Mouse (Mus musculus) CH12F3 (cell line): ENCODE measurements around the gene Pou3f1.

ENCODE experiments used
- in situ Hi-C: fragments of 300-500 bp; cut with MboI; formaldehyde crosslinking; loops from 2 replicates; pipeline ENCODE4 v1.14.3; 2020; ENCODE audit warnings: low sequenced_read_pairs

Pou3f1 gene

DNA sequence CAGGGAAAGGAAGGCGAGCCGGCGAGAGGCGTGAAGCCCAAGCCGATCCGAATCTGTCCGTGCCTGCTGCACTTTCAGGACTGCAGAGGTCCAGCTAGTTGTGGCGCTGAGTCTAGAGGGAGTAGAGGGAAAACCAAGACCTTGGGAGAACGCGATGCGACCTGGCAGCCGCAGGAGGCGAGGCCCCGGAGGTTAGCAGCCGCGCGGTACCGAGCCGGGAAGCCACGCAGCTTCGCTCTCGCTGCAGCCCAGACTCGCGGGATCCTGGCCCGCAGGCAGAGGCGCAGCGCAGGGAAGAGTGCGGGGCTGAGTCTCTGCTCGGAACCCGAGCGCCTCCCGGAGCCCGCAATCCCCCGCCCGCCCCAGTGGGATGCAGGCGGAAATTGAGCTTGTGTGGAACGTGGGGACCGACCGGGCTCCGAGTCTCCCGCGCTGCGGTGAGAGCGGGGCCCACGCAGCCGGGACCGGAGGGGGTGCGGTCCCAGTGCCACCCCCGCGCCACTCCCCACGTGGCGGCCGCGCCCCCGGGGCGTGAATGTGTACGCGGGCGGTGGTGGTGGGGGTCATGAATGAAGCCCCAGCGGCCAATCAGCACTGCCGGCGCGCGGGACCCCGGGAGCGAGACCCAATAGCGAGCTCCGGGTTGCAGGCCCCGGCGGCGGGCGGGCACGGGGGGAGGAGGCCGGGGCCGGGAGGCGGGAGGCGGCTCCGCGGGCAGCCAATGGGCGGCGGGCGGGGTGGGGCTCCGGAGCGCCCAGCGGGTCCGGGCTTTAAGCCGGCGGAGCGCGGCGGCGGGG lies 445 bp downstream of the Pou3f1 start:
- in situ Hi-C loops = no loop called here

DNA sequence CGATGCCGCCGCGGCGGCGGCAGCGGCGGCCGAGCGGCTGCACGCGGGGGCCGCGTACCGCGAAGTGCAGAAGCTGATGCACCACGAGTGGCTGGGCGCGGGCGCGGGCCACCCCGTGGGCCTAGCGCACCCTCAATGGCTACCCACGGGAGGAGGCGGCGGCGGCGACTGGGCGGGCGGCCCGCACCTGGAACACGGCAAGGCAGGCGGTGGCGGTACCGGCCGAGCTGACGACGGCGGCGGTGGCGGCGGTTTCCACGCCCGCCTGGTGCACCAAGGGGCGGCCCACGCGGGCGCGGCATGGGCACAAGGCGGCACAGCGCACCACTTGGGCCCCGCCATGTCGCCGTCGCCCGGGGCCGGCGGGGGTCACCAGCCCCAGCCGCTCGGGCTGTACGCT lies 1.2 kb downstream of the Pou3f1 start:
- in situ Hi-C loops = no loop called here

DNA sequence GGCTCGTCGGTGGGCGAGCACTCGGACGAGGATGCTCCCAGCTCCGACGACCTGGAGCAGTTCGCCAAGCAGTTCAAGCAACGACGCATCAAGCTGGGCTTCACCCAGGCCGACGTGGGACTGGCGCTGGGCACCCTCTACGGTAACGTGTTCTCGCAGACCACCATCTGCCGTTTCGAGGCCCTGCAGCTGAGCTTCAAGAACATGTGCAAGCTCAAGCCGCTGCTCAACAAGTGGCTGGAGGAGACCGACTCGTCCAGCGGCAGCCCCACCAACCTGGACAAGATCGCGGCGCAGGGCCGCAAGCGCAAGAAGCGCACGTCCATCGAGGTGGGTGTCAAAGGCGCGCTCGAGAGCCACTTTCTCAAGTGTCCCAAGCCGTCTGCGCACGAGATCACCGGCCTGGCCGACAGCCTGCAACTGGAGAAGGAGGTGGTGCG lies 1.8 kb downstream of the Pou3f1 start:
- in situ Hi-C loops = no loop called here

DNA sequence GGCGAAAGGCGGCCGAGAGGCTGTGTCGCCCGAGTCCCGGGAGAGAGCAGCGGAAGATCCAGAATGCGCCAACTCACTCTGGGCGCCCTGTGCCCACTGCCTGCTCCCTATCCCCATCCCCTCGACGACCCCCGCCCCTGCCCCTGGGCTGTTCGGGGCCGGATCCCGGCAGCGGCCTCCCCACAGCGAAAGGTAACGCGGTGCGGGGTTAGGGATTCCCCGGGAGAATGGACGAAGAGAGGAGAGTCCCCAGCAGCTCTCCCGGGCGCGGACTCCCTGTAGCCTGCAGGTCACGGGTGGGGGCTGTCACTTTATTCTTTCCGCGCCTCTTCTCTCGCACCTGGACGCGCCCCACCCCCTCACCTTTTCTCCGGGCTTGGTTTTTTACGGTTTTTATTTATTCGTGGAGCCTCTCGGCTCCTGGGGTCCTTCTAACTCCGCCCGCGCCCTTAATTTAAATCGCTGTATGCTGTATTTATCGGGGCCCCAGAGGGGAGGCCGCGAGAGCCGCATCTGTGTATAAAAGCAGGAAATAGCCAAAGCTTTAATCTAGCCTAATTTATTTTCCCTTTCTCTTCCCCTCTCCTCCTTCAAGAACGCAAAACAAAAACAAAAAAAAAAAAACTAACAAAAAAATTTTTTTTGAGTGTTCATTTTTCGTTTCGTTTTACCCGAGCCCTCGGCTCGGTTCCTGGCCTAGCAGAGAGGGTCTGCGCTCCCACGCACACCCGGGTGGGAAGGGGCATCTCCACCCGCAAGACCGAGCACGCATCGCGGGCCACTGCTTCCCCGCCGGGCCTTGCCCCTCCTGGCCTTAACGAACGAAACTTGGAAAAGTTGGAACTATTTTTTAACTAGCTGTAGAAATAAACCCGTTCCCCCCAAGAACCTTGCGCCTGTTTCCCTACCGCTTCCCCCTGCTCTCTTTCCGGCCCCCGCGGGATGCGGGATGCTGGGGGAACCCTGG lies 2.9 kb downstream of the Pou3f1 start:
- in situ Hi-C loops = no loop called here

DNA sequence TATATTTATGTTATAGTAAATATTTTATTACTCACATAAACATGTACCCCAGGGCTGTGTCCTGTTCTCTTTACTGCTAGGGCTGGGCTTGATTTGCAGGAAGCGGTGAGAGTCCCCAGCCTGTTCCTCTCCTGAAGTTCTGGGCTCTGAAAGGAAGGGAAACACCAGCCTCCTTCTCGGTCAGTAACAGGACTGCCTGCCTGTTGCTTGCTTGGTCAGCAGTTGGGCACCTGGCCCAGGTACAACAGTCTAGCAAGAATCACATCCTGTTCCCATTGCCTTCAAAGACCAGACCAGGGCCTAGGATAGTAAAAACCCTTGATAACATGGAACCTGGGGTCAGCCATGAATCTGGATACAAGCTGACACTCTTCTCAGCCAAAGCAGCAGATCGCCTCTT lies 4.0 kb downstream of the Pou3f1 start:
- in situ Hi-C loops = no loop called here

DNA sequence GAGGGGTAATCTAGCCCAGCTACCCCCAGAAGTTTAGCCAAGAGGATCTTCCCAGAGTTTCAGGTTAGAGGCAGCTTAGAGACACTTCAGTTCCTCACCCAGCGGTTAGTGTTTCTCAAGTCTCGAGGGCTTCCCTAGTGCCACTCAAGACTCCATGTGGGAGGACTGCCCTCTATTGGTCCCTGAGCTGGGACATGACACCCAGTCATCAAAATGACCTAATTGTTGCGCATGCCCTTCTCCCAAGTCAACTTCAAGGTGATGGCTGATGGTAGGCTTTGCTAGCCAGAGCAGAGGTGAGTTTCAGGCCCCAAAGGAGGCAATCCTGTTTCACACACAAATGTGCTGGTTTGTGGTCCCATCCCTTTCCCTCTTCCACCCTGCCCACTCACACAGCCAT lies 6.4 kb downstream of the Pou3f1 start:
- in situ Hi-C loops = no loop called here

DNA sequence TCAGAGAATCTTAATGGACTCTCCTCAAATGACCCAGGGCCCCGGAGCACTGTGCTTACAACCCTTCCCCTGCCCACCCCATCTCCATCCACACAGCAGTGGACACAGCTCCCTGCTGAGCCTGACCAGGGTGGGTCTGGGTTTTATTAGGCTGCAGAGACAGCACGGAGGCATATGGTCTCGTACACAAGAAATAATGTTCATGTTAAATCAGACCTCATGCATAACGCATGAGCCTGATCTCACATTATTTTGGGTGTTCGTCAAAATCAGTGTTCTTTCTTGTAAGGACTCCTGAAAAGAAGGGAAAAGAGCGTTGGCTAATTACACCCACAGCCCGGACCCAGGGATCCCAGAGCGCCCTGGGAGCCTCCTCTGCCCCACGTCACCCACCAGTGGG lies 7.6 kb downstream of the Pou3f1 start:
- in situ Hi-C loops = no loop called here

DNA sequence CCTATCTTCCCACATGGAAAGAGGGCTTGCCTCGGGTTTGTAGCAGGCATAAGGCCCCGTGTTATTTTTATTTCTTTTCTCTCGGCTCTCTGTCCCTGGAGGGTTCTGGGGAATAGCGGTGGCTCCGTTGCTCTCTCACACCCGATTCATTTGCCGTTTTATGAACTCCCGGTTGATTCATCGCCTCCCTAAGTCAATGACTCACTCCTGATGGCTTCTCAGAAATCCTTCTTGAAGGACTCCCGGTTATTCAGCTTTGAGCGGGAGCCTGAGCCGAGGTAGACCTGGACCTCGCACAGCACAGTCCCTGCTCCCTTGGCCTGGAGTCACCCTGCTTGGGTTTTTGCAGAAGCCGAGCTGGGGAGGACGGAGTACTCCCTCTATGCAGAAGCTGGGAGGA lies 8.0 kb downstream of the Pou3f1 start:
- in situ Hi-C loops = no loop called here

DNA sequence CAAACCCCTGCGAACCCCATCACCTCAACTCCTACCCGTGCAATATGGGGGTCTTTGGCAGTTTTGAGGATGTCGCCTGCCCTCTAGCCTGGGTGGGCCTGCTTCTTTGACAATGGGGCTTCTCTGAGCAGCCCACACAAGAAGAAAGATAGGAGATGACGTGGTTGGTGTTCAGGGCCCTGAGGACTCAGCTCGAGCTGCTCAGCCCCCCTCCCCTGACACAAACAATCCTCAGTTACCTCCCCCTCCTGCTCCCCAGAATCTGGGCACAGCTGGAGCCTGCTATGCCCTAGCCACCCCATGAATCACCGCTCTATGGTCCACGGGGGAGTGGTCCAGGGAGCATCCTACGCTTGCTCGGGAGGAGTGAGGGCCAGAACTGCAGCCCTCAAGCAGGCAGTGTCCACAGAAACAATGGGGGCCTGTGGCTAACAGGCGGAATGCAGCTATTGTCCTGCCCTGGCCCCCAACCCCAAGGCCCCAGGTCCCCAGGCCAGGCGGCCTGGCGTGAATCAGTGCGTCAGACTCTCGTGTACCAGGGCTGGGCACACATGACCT lies 10.9 kb downstream of the Pou3f1 start:
- in situ Hi-C loops = no loop called here

DNA sequence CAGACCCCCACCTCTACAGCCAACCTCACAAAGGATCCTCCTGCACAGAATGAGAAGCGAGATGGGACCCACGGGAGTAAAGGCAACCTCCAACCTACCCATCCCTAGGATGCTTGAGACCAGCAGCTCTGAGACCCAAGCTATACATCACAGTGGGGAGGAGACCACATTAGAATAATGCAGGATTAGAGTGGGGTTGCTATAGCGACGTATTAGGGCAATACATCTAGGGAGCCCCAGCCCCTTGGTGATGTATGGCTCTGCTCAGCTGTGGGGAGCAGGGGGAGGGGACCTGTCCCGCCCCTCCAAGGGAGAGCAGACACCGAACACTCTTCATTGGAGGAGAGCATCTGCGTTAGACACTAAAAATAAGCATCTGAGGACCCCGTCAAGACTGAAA lies 11.5 kb downstream of the Pou3f1 start:
- in situ Hi-C loops = no loop called here

DNA sequence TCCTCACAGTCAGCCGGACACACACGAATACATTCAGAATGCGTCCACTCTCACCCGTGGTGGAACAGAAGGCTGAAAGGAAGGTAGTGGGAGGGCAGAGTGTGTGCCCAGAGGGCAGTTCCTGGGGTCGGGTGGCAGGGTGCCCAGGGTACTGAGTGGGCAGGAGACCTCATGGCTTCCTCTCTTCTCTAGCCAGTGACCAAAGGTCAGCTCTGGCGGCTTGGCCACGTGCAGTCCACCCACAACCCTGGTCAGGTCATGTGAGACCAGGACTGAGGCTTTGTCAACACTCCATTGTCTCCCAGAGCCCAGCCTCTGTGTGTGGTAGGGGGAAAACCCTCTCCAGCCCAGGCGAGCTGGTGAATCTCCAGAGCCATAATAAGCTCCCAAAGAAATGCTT lies 13.6 kb downstream of the Pou3f1 start:
- in situ Hi-C loops = loop anchor here (10.0 kb wide), 1 partner anchor 715 kb away; no protein-coding TSS in a partner anchor

DNA sequence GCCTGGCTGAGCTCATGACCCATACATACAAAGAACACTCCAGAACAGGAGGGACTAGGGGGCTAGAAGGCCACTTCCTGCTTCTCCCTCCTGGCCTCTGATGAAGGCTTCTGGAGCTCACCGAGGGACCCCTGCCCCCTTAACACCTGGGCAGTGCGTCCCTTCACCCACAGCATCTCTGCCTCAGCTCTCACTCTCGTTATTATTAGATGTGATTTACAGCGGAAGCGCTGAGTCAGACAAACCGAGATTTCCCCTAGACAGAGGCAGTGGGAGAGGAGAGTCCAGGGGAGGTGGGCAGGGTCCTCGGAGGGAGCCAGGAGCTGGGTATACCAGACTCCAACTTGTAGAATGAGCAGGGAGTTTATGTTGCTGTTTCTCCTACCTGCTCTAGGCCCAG lies 15.0 kb downstream of the Pou3f1 start:
- in situ Hi-C loops = loop anchor here (10.0 kb wide), 1 partner anchor 717 kb away; no protein-coding TSS in a partner anchor

DNA sequence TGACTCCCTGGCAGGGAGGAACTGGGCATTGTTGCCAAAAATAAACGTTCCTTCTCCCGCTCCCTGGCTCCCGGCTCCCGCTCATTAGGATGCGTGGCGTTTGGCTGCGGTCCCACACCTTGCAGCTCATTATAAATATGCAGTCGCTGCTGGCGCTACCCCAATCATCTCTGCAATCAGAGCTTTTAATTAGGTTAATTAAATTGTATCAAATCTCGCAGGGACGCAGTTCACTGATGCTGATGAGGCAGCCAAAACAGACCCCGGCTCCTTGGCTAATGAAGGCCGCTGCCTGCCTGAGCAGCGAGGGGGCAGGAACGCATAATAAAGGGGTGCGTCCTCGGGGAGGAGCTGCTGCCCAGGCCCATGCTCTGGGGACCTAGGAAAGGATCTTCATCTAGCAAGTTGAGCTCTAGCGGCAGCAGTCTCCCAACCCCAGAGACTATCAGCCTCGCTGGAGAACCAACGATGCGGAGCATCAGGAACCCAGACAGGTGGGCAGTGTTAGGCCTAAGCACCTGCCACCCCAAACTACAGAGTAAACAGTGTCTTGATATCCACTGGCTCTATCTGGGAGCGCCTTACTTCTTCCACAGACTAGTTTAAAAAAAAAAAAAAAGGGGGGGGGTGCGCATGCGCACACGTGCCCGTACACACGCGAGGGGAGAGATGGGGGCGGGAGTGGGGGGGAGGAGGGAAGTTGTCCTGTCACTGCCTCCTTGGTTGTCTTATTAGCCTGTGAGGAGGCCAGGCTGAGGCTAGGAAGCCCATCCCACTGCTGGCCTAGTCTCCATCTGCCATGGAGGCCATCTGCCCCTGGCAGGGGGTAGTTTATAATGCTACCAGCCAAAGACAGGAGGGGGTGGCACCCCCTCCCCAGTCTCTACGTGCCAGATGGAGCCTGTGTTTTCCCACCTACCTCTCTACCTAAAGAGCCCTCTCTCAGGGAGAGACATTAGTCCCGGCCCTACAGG lies 16.0 kb downstream of the Pou3f1 start:
- in situ Hi-C loops = loop anchor here (10.0 kb wide), 1 partner anchor 718 kb away; no protein-coding TSS in a partner anchor

DNA sequence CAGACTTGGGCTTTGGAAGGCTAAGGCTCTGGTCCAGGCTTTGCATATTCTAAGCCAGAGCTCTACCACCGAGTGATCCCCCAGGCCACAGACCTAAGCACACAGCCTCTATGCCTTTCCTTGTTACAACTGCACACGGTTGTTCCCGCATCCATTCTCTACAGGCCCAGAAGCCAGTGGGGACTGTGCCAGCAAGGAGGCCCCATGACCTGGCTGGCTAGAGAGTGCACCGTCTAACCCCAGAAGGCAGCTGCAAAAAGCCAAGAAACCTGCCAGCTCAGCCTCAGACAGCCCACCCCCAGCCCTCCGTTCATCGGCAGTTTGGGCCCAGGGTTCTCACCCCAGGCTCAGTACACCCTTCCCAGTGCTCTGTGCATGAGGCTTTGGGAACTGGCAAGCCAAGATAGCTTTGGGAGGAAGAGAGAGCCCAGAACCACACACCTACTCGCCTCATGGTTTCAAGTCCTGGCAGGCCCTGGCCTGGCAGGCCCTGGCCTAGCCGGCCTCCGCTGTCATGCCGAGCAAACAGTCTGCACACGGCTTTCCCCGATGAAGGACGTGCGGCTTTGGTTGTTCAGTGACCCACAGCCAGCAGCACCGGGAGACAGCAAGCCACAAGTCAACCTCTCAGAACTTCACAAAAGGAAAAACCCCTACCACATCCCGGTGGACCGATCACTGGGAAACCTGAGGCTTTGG lies 17.9 kb downstream of the Pou3f1 start:
- in situ Hi-C loops = loop anchor here (10.0 kb wide), 1 partner anchor 720 kb away; no protein-coding TSS in a partner anchor

DNA sequence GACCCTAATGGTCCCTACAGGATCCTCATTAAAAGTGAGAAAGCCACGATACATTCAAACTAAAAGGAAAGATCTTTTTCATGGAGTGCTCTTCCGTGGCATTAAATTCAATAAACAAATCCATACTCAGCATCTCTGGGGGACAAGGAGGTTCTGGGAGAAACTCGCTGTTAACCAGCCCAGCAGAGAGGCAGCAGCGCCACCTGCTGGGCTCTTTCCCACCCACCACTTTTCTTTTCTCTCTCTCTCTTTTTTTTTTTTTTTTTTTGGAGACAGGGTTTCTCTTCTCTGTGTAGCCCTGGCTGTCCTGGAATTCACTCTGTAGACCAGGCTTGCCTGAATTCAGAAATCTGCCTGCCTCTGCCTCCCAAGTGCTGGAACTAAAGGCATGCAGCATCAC lies 18.4 kb downstream of the Pou3f1 start:
- in situ Hi-C loops = loop anchor here (10.0 kb wide), 1 partner anchor 720 kb away; no protein-coding TSS in a partner anchor

DNA sequence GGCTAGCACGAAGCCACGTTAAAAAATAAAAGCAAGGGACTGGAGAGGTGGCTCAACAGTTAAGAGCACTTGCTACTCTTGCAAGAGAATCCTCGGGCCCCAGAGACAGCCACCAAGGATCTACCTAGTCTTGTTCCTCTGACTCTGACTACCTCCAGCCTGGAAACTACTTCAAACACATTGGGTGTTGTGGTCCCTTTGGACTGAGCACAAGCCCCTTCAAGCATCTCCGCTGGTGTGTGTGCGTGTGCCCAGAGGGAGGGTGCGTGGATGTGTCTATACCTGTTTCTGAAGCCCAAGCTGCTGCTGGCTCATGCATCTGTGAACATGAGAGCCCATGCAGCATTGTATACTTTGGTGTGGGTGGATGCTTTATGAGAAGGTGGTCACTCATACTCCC lies 19.4 kb downstream of the Pou3f1 start:
- in situ Hi-C loops = loop anchor here (10.0 kb wide), 1 partner anchor 721 kb away; no protein-coding TSS in a partner anchor

DNA sequence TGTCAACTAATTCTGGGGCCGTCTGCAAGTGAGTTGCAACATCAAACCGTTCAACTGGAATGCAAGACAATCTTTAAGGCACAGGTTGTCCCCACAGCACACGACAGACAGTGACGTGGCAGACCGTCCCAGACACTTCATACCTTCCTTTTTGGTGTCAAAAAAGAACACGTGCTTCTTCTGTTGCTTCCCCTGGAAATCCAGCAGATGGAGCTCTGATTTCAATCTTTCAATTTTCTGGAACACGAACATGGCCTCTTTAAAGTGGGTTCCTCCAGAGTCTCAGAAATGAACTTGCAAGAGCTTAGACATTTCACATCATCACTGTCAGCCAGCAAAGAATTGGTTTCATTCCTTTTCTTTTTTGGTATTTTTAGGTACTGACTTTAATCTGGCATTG lies 25.7 kb downstream of the Pou3f1 start:
- in situ Hi-C loops = no loop called here

DNA sequence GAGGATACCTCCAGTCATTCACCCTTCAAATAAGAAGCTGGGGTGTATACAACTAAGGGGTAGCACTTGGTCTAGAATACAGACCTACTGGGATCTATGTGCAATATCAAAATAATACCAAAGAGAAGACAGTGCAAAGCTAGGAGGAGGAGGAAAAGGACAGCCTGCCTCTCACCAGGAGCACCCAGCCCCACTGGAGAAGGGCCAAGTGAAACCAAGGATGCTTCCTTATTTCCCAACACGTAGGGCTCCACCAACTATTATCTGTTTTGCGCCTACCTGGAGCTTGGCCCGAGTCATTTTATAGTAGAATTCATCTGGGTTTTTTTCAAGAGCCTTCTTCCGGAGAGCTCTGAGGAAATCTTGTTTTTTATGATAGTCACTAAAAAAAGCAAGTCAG lies 26.9 kb downstream of the Pou3f1 start:
- in situ Hi-C loops = no loop called here

DNA sequence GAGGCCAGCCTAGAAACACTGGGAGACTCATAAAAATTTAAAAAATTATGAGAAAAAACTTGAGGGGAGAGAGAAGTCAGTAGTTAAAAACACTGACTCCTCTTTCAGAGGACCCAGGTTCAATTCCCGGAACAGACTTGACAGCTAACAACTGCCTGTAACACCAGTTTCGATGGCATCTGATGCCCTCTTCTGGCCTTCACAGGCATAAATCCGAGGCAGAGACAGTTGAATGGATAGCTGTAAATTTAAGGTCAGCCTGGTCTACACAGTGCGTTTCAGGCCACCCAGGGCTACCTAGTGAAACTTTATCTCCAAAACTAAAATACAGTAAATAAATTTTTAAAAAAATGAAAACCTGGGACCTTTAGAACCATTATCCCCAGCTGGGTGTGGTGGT lies 28.4 kb downstream of the Pou3f1 start:
- in situ Hi-C loops = no loop called here
